Mouse (Mus musculus) kidney, adult 9 months (tissue): ENCODE results near the gene Rinl.

Experiments
- DNase-seq: peaks from one replicate; pipeline ENCODE4 v3.0.0; 2022

Rinl gene

GRCm38 (mm10) chr7:28825686-28826401 lies 37.1 kb downstream of the Rinl start:
- DNase-seq, result peak; percentile 64

GRCm38 (mm10) chr7:28826402-28826772 lies 37.6 kb downstream of the Rinl start:
- no peak for DNase-seq

- DNase-seq, result peak; percentile 73
Observed at GRCm38 (mm10) chr7:28827338-28827737, 38.6 kb downstream of the Rinl start.

- no peak for DNase-seq
Observed at GRCm38 (mm10) chr7:28829821-28830220, 41.1 kb downstream of the Rinl start.

- DNase-seq, result no peak
Observed at GRCm38 (mm10) chr7:28830981-28831380, 42.2 kb downstream of the Rinl start.

- DNase-seq, result no peak
Observed at GRCm38 (mm10) chr7:28831411-28832125, 42.8 kb downstream of the Rinl start.

GRCm38 (mm10) chr7:28832137-28832536 lies 43.4 kb downstream of the Rinl start:
- no peak for DNase-seq

GRCm38 (mm10) chr7:28833723-28834347 lies 45.1 kb downstream of the Rinl start, which contains the start of gene Lgals4:
Gene Lgals4, plus strand, starts transcription at chr7:28833854.
- no peak for DNase-seq

GRCm38 (mm10) chr7:28836936-28837335 lies 48.2 kb downstream of the Rinl start:
- peak; percentile 74 for DNase-seq

- no peak for DNase-seq
Observed at GRCm38 (mm10) chr7:28838331-28838730, 49.6 kb downstream of the Rinl start.

- no peak for DNase-seq
Observed at GRCm38 (mm10) chr7:28847273-28847672, 58.5 kb downstream of the Rinl start.
